Mouse (Mus musculus) lung, postnatal 25 days (tissue): ENCODE measurements at regions not wholly inside any gene's neighbourhood (a gene's known extent, or its start where the extent isn't known, plus 50 kb on each side); places are given as distances from the start of the nearest gene placed in this dataset.

Source experiments
- DNase-seq: peaks from one replicate; pipeline ENCODE4 v3.0.0; 2022; ENCODE audit warnings: low spot score

GRCm38 (mm10) chr5:121078531-121078930, 68.6 kb upstream of the Rph3a start:
- DNase-seq, result peak; percentile 16

DNA sequence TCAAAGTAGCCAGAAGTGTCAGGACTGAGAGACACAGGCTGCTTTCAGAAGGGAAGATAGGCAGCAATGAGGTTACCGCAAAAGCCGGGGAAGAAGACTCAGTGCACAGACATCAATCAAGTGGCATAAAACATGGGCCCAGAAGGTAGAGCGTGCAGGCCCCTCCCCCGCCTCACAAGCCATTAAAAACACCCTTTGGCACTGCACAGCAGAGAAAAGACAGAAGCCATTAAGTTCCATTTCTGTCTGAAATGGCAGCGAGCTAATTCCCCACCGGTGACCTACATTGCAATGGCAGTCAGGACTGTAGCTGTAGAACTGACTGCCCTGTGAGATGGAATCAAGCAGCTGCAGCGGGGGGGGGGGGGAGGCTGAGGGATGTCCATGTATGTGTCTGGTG, 66.8 kb upstream of the Rph3a start:
- no peak for DNase-seq

- DNase-seq, result no peak
Measured at GRCm38 (mm10) chr5:121068821-121069220, 58.9 kb upstream of the Rph3a start.

DNA sequence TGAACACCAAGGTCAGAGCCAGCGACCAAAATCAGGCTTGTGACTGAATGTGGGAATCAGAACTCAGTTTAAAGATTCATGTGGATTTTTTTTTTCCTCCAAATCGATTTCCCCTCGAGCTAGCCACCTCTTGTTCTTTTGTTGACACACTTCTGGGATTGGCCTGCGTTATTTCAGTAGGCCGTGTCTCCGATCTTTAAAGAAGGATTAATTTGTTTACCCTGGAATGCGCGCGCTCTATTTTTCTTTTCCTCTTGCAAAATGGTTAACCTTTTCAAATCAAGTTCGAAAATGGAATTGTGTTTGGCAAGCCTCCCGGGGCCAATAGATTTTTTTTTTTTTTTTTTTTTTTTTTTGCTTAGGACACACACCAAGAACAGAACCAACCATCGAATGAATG, 54.8 kb upstream of the Rph3a start:
- no peak for DNase-seq

- DNase-seq, result no peak
Measured at GRCm38 (mm10) chr5:121062930-121063584, 53.2 kb upstream of the Rph3a start.

GRCm38 (mm10) chr5:121061688-121062087, 51.8 kb upstream of the Rph3a start:
- no peak for DNase-seq
